Mouse (Mus musculus) embryo, embryonic 9.5 days (tissue): ENCODE data around the gene Cbl.
"Not testable (repeated sequence)": the region's sequence is repeated elsewhere in the genome, so short reads cannot be mapped to it uniquely, and the experiment has no call there.

ENCODE experiments used
- DNase-seq: peaks from one replicate; pipeline ENCODE4 v3.0.0-alpha.2; 2017; ENCODE audit errors: extremely low spot score

Cbl gene

GRCm38 (mm10) chr9:44130581-44131275 lies 103.1 kb downstream of the Cbl start:
- DNase-seq, result peak; percentile 65

DNA sequence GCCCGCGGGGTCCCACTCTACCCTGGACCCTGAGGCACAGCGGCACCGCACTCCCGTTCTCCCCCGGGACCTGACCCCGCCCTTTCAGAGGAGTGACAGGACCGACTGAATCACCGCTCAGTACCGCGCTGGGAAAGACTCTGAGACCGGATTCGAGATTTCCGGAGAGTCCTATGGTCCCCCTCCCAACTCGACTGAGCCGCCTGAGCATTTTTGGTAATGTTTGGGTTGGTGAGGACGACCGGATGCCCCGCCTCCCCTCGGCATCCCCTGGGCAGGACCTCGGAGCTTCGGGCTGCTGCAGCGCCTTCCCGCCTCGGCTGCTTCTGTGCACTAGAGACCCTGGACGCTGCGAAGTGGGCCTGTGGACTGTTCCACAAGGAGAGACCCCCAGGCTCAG lies 103.8 kb downstream of the Cbl start:
- peak; percentile 81 for DNase-seq

DNA sequence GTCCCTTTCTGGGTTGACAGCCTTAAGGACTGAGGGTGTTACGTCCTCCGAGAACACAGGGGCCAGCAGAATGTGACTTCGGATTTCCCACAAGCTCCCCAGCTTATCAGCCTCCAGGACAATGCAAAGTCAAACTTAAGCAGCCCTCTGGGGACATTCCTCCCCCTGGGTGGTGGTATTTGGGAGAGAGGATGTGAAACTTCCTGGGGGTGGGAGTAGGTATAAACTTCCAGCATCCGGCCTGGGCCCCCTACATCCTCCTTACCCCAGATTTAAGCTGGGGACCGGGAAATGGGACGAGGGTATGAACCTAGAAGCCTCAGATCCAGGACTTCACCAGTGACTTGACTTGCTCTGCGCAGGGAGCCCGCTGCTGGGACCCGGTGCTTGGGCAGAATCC lies 104.2 kb downstream of the Cbl start:
- no peak for DNase-seq

DNA sequence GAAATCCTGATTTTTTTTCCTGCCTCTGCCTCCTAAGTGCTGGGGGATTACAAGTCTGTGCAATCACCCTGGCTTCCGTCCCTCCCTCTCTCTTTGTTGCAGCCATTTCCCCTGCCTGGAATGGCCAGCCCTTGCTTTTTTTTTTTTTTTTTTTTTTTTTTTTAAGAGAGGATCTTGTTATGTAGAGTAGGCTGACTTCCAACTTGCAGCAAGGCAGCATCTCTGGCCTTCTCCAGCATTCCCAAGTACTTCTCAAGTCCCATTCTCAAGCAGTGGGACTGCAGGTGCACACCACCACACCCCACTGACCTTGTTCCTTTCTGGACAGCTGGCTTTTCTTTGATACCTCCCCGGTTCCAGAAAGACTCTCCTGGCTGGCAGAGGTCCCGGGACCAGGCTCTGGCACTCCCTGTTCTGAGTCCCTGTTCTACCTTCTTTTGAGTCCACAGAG lies 106.5 kb downstream of the Cbl start:
- no peak for DNase-seq

GRCm38 (mm10) chr9:44126746-44127145 lies 107.1 kb downstream of the Cbl start:
- no peak for DNase-seq

GRCm38 (mm10) chr9:44125546-44126428 lies 108.1 kb downstream of the Cbl start:
- peak; percentile 85 for DNase-seq

GRCm38 (mm10) chr9:44125026-44125425 lies 108.8 kb downstream of the Cbl start:
- no peak for DNase-seq

- no peak for DNase-seq
Observed at GRCm38 (mm10) chr9:44124317-44124716, 109.5 kb downstream of the Cbl start.

GRCm38 (mm10) chr9:44119948-44120465 lies 113.8 kb downstream of the Cbl start:
- DNase-seq, result no peak

DNA sequence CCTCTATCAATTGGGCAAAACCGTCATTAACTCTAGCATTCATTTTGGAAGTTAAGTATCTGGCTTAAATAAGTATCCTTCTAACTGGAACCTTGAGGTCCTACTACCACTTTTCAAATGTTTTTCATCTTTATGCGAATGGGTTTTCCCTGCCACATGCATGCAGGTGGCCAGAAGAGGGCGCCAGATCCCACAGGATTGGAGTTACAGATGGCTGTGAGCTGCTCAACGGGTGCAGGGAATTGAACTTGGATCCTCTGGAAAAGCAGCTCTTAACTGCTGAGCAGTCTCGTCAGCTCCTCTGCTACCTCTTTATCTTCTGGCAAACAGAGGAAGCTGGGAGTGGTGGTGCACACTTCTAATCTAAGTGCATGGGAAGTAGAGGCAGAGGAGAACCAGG lies 114.8 kb downstream of the Cbl start:
- DNase-seq, result no peak

GRCm38 (mm10) chr9:44116182-44116581 lies 117.7 kb downstream of the Cbl start:
- no peak for DNase-seq

DNA sequence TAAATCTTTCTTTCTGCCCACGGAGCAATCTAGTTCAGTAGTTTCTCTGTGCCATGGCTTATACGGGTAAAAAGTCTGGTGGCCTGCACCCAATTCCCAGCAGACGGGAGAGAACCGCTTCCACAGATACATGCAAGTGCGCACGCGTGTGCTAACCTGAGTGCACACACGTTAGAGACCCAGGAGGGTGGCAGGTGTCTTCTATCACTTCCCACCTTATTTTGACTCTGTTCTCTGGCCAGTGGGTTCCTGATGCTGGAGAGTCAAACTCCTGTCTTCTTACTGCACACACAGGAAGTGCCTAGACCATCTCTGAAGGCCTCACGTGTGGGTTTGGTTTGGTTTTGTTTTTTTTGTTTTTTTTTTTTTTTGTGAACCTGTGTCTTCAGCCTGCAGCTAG lies 118.2 kb downstream of the Cbl start:
- DNase-seq, result no peak

- DNase-seq, result no peak
Observed at GRCm38 (mm10) chr9:44114453-44114852, 119.4 kb downstream of the Cbl start.

DNA sequence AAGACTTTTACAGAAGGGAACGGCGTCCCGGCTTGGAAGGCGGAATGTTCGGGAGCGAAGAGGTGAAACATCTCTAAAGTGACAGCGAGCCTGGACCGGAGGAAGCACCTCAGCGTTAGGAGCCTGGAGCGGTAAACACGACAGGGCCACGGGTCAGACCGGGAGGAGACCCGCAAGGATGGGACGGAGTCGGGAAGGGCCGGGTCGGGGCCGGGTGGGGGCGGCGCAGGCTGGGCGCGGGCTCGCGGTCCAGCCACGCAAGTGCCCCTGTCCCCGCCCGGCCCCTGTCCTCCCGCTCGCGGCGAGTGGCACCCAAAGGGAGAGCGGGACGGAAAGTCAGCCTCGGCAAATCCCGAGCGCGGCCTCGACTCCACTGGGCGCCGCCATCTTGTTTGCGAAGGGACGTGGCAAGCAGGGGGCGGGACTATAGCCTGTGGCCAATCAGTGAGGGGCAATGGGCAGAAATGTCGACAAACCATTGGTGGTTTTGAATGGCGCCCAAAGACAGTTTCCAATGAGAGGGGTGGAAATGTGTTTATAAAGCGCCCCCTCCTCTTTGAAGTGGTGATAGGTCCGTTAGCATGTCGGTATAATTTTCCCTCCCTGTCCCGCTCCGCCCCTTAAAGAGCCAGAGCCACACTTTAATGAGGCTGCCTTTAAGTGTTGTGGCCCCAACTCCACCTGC lies 120.6 kb downstream of the Cbl start, which contains the start of the genes Gm49380 and Rnf26:
Gene Gm49380, minus strand, starts transcription at position 396 of the 685 bp plus-strand sequence.
Gene Rnf26, minus strand, starts transcription at position 413 of the 685 bp plus-strand sequence.
- DNase-seq, result peak; percentile 95

DNA sequence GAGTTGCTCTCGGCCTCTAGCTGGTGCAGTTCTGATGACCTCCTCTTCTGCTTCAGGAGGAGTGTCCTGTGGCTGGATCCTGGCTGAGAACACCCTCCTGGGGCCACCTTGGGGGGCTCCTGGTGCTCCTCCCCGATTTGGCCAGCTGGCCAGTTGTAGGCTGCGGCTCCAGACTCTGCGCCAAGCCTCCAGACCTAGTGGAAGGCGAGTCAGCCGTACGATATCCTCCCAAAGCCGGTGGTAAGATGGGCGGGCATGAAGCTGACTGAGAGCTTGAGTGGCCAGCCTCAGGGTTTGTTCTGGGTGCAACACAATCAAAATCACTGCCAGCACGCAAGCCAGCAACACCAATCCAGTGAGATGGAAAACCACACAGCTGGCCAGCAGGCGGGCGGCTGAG lies 121.9 kb downstream of the Cbl start:
- not testable (repeated sequence) for DNase-seq

DNA sequence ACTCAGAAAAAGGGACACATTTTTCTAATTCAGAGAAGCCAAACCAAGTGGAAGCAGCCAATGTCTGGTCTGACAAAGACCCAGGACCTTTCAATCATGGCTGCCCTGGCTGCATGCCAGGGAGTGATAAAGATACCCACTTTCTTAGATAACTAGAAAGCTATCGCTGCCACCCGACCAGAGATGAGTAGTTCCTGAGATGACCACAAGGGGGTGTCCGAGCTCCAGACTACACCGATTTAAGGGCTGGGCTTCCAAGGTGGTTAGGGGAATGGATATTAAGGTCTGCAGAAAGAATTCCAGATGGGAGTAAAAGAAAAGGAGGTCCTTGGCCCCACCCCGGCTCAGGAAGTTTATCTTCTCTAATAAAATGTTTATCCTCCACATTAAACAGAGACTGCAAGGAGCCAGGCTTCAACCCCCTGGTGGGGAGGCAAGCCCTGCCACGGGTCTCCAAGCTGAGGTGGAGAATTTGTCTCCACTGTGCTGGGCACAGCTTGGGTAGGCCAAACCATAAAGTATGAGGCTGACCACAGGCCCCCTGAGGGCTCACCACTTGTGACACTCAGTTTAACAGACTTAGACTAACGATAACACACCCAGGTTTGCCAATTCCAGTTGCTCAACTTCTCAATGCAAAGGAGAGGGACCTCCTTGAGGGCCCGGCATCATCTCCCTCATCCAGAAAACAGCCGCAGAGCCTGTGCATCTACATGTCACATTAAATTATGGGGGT lies 124.3 kb downstream of the Cbl start:
- peak; percentile 80 for DNase-seq

DNA sequence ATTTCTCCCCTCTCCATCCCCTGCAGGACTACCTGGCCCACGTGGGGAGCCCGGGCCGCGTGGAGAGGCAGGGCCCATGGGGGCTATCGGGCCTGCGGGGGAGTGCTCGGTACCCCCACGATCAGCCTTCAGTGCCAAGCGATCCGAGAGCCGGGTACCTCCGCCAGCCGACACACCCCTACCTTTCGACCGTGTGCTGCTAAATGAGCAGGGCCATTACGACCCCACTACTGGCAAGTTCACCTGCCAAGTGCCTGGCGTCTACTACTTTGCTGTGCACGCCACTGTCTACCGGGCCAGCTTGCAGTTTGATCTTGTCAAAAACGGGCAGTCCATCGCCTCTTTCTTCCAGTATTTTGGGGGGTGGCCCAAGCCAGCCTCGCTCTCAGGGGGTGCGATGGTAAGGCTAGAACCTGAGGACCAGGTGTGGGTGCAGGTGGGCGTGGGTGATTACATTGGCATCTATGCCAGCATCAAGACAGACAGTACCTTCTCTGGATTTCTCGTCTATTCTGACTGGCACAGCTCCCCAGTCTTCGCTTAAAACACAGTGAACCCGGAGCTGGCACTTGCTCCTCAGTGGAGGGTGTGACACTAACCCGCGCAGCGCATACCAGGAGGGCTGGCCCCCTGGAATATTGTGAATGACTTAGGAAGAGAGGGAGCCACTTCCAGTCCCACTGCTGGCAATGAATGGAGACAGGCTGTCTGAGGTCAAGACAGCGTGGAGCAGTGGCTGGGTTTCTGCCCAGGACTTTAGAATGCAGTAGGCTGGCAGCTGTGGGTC lies 125.4 kb downstream of the Cbl start:
- DNase-seq, result no peak

GRCm38 (mm10) chr9:44107557-44108179 lies 126.2 kb downstream of the Cbl start:
- peak; percentile 54 for DNase-seq

- DNase-seq, result no peak
Observed at GRCm38 (mm10) chr9:44107110-44107509, 126.7 kb downstream of the Cbl start, which contains the start of gene C1qtnf5. TSS of gene C1qtnf5 (plus strand) at chr9:44107245.

DNA sequence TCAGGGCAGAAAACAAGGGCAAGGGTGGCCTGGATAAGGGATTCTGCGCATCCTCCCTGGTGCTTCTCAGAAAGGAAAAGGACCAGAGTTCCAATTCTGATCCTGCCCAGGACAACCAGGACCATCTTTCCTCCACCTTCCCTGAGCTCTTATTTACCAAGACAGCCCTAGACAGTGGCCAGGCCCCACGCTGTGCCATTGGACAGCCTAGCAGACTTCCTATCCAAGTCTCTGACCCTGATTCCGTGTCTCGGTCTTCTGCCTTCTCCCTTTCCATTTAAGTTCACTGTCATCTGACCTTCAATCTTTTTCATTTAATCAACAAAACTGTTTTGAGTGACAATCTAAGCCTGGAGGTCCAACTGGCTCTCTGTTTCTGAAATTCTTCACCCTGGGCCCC lies 127.3 kb downstream of the Cbl start:
- DNase-seq, result no peak
